Mouse (Mus musculus): ENCODE results near the gene Qrich2. TPM values are rescaled to one million over a fixed set of nuclear protein-coding genes. Genes with fewer than 3 reads are reported as not detected.

Gene Qrich2
- polyA plus RNA-seq, 1 experiment = not detected

GRCm38 (mm10) chr11:116405601-116406000 lies 60.4 kb downstream of the Qrich2 start:
- TF ChIP-seq CTCF (IDR thresholded peaks at IDR 0.05; ENCODE audit: borderline replicate concordance, insufficient read depth, low read length) (no peak), POLR2A (IDR thresholded peaks at IDR 0.05; ENCODE audit: low read depth, low read length) (no peak)
- H3K27ac ChIP-seq (ENCODE audit: insufficient read depth, low read length) = no peak overlapping the region
- H3K4me1 ChIP-seq (ENCODE audit: control insufficient read depth, insufficient read depth, low read length) = no peaks in the 10 kb centered on the region
- no peak overlapping the region for H3K4me3 ChIP-seq (ENCODE audit: insufficient read depth, low read length)

GRCm38 (mm10) chr11:116400560-116400959 lies 65.5 kb downstream of the Qrich2 start:
- Histone ChIP-seq H3K27ac (ENCODE audit: insufficient read depth, low read length) (no peak overlapping the region), H3K4me1 (ENCODE audit: control insufficient read depth, insufficient read depth, low read length) (no peaks in the 10 kb centered on the region), H3K4me3 (ENCODE audit: insufficient read depth, low read length) (no peak overlapping the region)
- TF ChIP-seq POLR2A (IDR thresholded peaks at IDR 0.05; ENCODE audit: low read depth, low read length) (no peak), CTCF (IDR thresholded peaks at IDR 0.05; ENCODE audit: borderline replicate concordance, insufficient read depth, low read length) (no peak)

- Histone ChIP-seq H3K27ac (ENCODE audit: insufficient read depth, low read length) (no peak overlapping the region), H3K4me3 (ENCODE audit: insufficient read depth, low read length) (no peak overlapping the region), H3K4me1 (ENCODE audit: control insufficient read depth, insufficient read depth, low read length) (no peaks in the 10 kb centered on the region)
- TF ChIP-seq POLR2A (IDR thresholded peaks at IDR 0.05; ENCODE audit: low read depth, low read length) (no peak), CTCF (IDR thresholded peaks at IDR 0.05; ENCODE audit: borderline replicate concordance, insufficient read depth, low read length) (no peak)
Observed at GRCm38 (mm10) chr11:116398348-116398677, 67.7 kb downstream of the Qrich2 start.

GRCm38 (mm10) chr11:116397517-116398347 lies 68.3 kb downstream of the Qrich2 start:
- H3K4me3 ChIP-seq (ENCODE audit: insufficient read depth, low read length) = no peak overlapping the region
- no peak for TF ChIP-seq CTCF (IDR thresholded peaks at IDR 0.05; ENCODE audit: borderline replicate concordance, insufficient read depth, low read length)
- no peak for TF ChIP-seq POLR2A (IDR thresholded peaks at IDR 0.05; ENCODE audit: low read depth, low read length)
- H3K4me1 ChIP-seq (ENCODE audit: control insufficient read depth, insufficient read depth, low read length) = no peaks in the 10 kb centered on the region
- no peak overlapping the region for H3K27ac ChIP-seq (ENCODE audit: insufficient read depth, low read length)

GRCm38 (mm10) chr11:116396934-116397330 lies 69.1 kb downstream of the Qrich2 start:
- no peaks in the 10 kb centered on the region for H3K4me1 ChIP-seq (ENCODE audit: control insufficient read depth, insufficient read depth, low read length)
- TF ChIP-seq POLR2A (IDR thresholded peaks at IDR 0.05; ENCODE audit: low read depth, low read length) (no peak), CTCF (IDR thresholded peaks at IDR 0.05; ENCODE audit: borderline replicate concordance, insufficient read depth, low read length) (no peak)
- no peak overlapping the region for H3K4me3 ChIP-seq (ENCODE audit: insufficient read depth, low read length)
- no peak overlapping the region for H3K27ac ChIP-seq (ENCODE audit: insufficient read depth, low read length)

GRCm38 (mm10) chr11:116396276-116396933 lies 69.6 kb downstream of the Qrich2 start:
- no peak overlapping the region for H3K27ac ChIP-seq (ENCODE audit: insufficient read depth, low read length)
- TF ChIP-seq CTCF (IDR thresholded peaks at IDR 0.05; ENCODE audit: borderline replicate concordance, insufficient read depth, low read length) = no peak
- no peak for TF ChIP-seq POLR2A (IDR thresholded peaks at IDR 0.05; ENCODE audit: low read depth, low read length)
- H3K4me1 ChIP-seq (ENCODE audit: control insufficient read depth, insufficient read depth, low read length) = no peaks in the 10 kb centered on the region
- H3K4me3 ChIP-seq (ENCODE audit: insufficient read depth, low read length) = no peak overlapping the region

- TF ChIP-seq POLR2A (IDR thresholded peaks at IDR 0.05; ENCODE audit: low read depth, low read length) = no peak
- TF ChIP-seq CTCF (IDR thresholded peaks at IDR 0.05; ENCODE audit: borderline replicate concordance, insufficient read depth, low read length) = no peak
- no peaks in the 10 kb centered on the region for H3K4me1 ChIP-seq (ENCODE audit: control insufficient read depth, insufficient read depth, low read length)
- H3K27ac ChIP-seq (ENCODE audit: insufficient read depth, low read length) = no peak overlapping the region
- no peak overlapping the region for H3K4me3 ChIP-seq (ENCODE audit: insufficient read depth, low read length)
Observed at GRCm38 (mm10) chr11:116394769-116395168, 71.3 kb downstream of the Qrich2 start.

Other genes starting within 250 kb of the Qrich2 start
- gene Evpl, start 228.2 kb downstream of the Qrich2 start, polyA plus RNA-seq (2011; ENCODE audit: insufficient read length, low read depth, missing spikeins) = 0.16 TPM in 1 of 2 replicates, not detected in the other
- gene Srp68, start 192.0 kb downstream of the Qrich2 start, polyA plus RNA-seq (2011; ENCODE audit: insufficient read length, low read depth, missing spikeins) = 71.1 and 71.4 TPM in 2 replicates
- gene Galr2, start 185.3 kb downstream of the Qrich2 start, polyA plus RNA-seq (2011; ENCODE audit: insufficient read length, low read depth, missing spikeins) = not detected in 2 replicates
- 54.1 and 60.1 TPM in 2 replicates for gene Exoc7, start 159.0 kb downstream of the Qrich2 start, polyA plus RNA-seq (2011; ENCODE audit: insufficient read length, low read depth, missing spikeins)
- gene Foxj1, start 130.8 kb downstream of the Qrich2 start, polyA plus RNA-seq (2011; ENCODE audit: insufficient read length, low read depth, missing spikeins) = 0.98 TPM in 1 of 2 replicates, not detected in the other
- gene Rnf157, start 53.2 kb downstream of the Qrich2 start, polyA plus RNA-seq (2011; ENCODE audit: insufficient read length, low read depth, missing spikeins) = 18.2 and 23.2 TPM in 2 replicates
- gene Ubald2, start 32.1 kb downstream of the Qrich2 start, polyA plus RNA-seq (2011; ENCODE audit: insufficient read length, low read depth, missing spikeins) = 57.3 and 62.3 TPM in 2 replicates
- 103 and 112 TPM in 2 replicates for gene Prpsap1, start 28.0 kb upstream of the Qrich2 start, polyA plus RNA-seq (2011; ENCODE audit: insufficient read length, low read depth, missing spikeins)
- gene Sphk1, start 64.7 kb upstream of the Qrich2 start, polyA plus RNA-seq (2011; ENCODE audit: insufficient read length, low read depth, missing spikeins) = 8.7 and 11.2 TPM in 2 replicates
- gene Ube2o, start 115.2 kb upstream of the Qrich2 start, polyA plus RNA-seq (2011; ENCODE audit: insufficient read length, low read depth, missing spikeins) = 29.8 and 36.3 TPM in 2 replicates
- gene Aanat, start 120.2 kb upstream of the Qrich2 start, polyA plus RNA-seq (2011; ENCODE audit: insufficient read length, low read depth, missing spikeins) = not detected in 2 replicates
- 10.1 and 11.5 TPM in 2 replicates for gene Rhbdf2, start 160.8 kb upstream of the Qrich2 start, polyA plus RNA-seq (2011; ENCODE audit: insufficient read length, low read depth, missing spikeins)
- gene Prcd, start 187.3 kb upstream of the Qrich2 start, polyA plus RNA-seq (2011; ENCODE audit: insufficient read length, low read depth, missing spikeins) = not detected in 2 replicates
- 0.74 TPM in 1 of 2 replicates, not detected in the other for gene Cygb, start 188.1 kb upstream of the Qrich2 start, polyA plus RNA-seq (2011; ENCODE audit: insufficient read length, low read depth, missing spikeins)